8 mouse cellular contexts compared by ENCODE assay signal in genomic region chr19:55877404-55877915, GRCm38 (mm10).
DNase-seq lines count a peak whose midpoint lies in the region; ATAC-seq and TF ChIP-seq lines count a peak whose summit lies in the region.

No protein-coding gene starts in this region.

- ATAC-seq in Patski, result no peak
- ATAC-seq in forebrain, embryonic 15.5 days (replicated peaks), result peak; percentile 46
- peak; percentile 77 for ATAC-seq in hindbrain, embryonic 13.5 days (ENCODE audit: low FRiP score)

- POLR2A ChIA-PET in Patski (lab: Charles Lee), result interaction anchor here (0.6 kb wide), 1 partner anchor 133 kb away, joined by 3 read pairs; no protein-coding TSS in a partner anchor

- no peaks in the 10 kb centered on the region for H3K9me3 ChIP-seq in forebrain, embryonic 15.5 days
- no peaks in the 10 kb centered on the region for H3K9me3 ChIP-seq in hindbrain, embryonic 13.5 days

- no peak for DNase-seq in Patski (ENCODE audit: low read depth, low spot score)
- DNase-seq in c-Kit-positive CD71-positive TER-119-negative erythroid progenitor cells, embryonic 14.5 days (ENCODE audit: low read depth), result peak; percentile 45
- peak; percentile 19 for DNase-seq in left cerebral cortex, adult 11 months (ENCODE audit: low spot score)
- DNase-seq in lung, postnatal 4 days, result peak; percentile 55 to 73
- DNase-seq in right cerebral cortex, postnatal 14 days, result peak; percentile 57
- no peak for DNase-seq in MN1 (ENCODE audit: low spot score)

- no peaks in the 10 kb centered on the region for H3K27me3 ChIP-seq in Patski
- 0 out of 2 replicates have a peak, but pooled peaks cover 2% of the 10 kb centered on the region for H3K27me3 ChIP-seq in forebrain, embryonic 15.5 days
- H3K27me3 ChIP-seq in hindbrain, embryonic 13.5 days, result peaks cover 23% of the 10 kb centered on the region

- H3K4me3 ChIP-seq in forebrain, embryonic 15.5 days, result no peak overlapping the region
- no peak overlapping the region for H3K4me3 ChIP-seq in hindbrain, embryonic 13.5 days

- peaks cover 36% of the 10 kb centered on the region for H3K4me1 ChIP-seq in forebrain, embryonic 15.5 days
- peaks cover 22% of the 10 kb centered on the region for H3K4me1 ChIP-seq in hindbrain, embryonic 13.5 days (replicated peaks)

- H3K36me3 ChIP-seq in forebrain, embryonic 15.5 days, result no peaks in the 10 kb centered on the region
- H3K36me3 ChIP-seq in hindbrain, embryonic 13.5 days, result no peaks in the 10 kb centered on the region

- H3K4me2 ChIP-seq in forebrain, embryonic 15.5 days (replicated peaks), result no peak overlapping the region
- H3K4me2 ChIP-seq in hindbrain, embryonic 13.5 days, result no peak overlapping the region

- no peak overlapping the region for H3K9ac ChIP-seq in forebrain, embryonic 15.5 days (replicated peaks)
- no peak overlapping the region for H3K9ac ChIP-seq in hindbrain, embryonic 13.5 days

- TF ChIP-seq CTCF in Patski (IDR thresholded peaks at IDR 0.05), result peak; percentile 77

- H3K27ac ChIP-seq in forebrain, embryonic 15.5 days (replicated peaks), result no peak overlapping the region
- no peak overlapping the region for H3K27ac ChIP-seq in hindbrain, embryonic 13.5 days

- in situ Hi-C loops in Patski (cut with MboI; ENCODE audit: low pct_unique_long_range_greater_than_20kb), result loop anchor here (5.0 kb wide), 1 partner anchor 135 kb away; the partner anchor contains the start of gene Tcf7l2

- 10% methylated on average over 7 of the region's 7 CpGs for WGBS in forebrain, embryonic 15.5 days
- 20% methylated on average over 7 of the region's 7 CpGs for WGBS in hindbrain, embryonic 13.5 days

- CTCF ChIA-PET in Patski (lab: Charles Lee), result interaction anchor here (1.0 to 1.6 kb wide), 3 partner anchors 14 to 30 kb away, joined by 3 to 4 read pairs (median 3); no protein-coding TSS in a partner anchor

Comparison
In these comparisons a context has a peak if more than half of its experiments do, and no peak if none do; other contexts are left out.
1. DNase-seq: peak in c-Kit-positive CD71-positive TER-119-negative erythroid progenitor cells, embryonic 14.5 days (single experiment), left cerebral cortex, adult 11 months (single experiment), lung, postnatal 4 days (2 of 2) and right cerebral cortex, postnatal 14 days (single experiment); none in Patski (single experiment) and MN1 (single experiment).